Mouse (Mus musculus): ENCODE measurements around the gene Hba-x. TPM values are rescaled to one million over a fixed set of nuclear protein-coding genes. Genes with fewer than 3 reads are reported as not detected.

The Hba-x gene
- polyA plus RNA-seq (2014; fragmentation: Illumina TruSeq; extraction: RNeasy Lipid Tissue Mini Kit (QIAGEN cat#74804); ENCODE audit: low read depth, low replicate concordance), result not detected

DNA sequence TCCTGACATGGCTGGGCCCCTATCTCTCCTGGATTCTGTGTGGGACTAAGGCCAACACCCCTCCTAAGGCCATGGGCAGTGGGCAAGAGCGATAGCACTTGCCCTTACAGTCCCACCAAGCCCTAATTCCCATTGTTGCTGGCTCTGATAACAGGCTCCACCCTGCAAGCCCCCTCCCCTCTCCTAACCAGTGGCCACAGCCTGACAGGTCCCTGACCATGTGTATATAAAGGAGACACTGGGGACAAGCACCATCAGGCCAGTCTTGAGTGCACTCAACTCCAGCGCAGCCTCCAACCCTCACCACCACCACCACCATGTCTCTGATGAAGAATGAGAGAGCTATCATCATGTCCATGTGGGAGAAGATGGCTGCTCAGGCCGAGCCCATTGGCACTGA lies at the start of gene Hba-x:
Hba-x (plus strand) TSS at position 54 of the 400 bp plus-strand sequence.

DNA sequence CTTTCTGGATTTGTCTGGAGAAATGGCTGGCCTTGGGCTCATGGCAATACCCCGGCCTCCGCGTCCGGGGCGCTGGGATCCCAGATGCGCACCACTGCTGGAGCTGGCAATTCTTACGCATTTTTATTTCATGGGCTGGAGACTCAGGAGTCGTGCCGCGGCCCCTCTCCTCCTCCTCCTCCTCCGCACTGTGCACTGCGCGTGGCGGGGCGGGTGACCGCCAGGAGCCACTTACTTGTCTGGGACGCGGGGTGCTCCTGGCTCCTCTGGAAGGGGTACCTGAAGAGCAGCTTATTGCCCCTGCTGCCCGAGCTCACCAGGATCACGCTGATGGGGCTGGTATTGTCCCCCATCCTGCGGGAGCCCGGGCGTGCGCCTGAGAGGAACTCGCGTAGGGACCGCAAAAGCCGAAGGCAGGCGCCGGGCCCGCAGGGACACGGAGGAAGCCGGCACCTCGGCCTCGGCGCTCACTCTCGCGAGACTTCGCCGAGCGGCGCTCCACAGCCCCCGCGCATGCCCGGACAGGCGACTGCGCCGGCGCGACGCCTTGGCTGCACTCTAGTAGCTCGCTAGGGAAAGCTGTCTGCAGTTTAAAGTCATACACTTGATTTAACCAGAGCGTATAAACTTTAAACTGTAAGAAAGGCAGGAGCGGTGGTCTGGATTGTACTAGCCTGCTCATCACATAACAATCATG lies 8.9 kb upstream of the Hba-x start, which contains the start of gene Nprl3:
Nprl3 (minus strand) TSS at position 520 of the 697 bp plus-strand sequence.

DNA sequence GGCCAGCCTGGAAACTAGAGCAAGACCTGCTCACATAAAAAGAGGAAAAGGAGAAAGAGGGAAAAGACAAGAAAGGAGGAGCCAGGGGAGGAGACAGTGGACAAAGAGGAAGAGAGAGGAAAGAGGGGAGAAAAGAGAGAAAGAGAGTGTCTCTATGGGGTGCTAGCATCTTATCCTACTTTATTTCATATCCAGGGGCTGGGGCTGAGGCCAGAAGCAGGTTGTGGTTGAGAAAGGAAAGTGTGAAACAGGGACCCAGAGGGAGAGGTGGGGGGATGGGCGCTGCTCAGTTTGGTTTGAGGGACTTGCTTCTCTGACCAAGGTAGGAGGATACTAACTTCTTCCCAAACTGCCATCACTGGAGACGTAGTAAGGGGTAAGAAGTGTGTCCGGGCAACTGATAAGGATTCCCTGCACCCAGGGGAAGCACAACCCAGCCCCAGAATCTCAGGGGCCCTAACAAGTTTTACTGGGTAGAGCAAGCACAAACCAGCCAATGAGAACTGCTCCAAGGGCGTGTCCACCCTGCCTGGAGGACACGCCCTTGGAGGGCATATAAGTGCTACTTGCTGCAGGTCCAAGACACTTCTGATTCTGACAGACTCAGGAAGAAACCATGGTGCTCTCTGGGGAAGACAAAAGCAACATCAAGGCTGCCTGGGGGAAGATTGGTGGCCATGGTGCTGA lies 7.0 kb downstream of the Hba-x start, which contains the start of gene Hba-a1:
Hba-a1 (plus strand) TSS at position 421 of the 687 bp plus-strand sequence.

DNA sequence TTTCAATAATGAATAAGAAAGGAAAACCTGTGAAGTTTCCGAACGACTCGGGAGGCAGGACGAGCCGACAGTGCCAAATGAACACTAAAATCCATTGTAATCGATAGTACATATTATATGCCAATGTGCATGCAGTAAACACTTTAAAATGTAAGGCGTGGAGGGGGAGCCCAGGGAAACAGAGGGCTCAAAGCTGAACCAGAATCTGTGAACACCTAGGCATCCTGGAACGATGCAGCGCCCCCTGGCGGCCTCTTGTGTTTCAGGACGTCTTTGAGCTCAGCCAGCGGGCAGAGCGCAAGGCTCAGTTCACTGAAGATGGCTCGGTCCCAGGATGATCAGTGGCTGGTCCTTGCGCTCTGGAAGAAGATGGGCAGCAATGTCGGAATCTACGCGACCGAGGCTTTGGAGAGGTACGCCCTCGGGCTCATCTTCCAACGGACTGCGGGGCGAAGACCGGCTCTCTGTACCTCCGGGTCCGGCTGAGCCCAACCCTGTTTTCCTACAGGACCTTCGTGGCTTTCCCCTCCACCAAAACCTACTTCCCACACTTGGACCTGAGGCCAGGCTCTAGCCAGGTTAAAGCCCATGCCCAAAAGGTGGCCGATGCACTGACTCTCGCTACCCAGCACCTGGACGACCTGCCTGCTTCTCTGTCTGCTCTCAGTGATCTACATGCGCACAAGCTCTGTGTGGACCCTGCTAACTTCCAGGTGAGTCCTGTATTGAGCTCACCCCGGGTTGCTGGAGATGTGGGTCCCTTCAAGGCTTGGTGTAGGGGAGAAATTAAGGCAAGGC lies 10.7 kb downstream of the Hba-x start, which contains the start of gene Hbq1b:
Hbq1b (plus strand) TSS at position 271 of the 798 bp plus-strand sequence.

DNA sequence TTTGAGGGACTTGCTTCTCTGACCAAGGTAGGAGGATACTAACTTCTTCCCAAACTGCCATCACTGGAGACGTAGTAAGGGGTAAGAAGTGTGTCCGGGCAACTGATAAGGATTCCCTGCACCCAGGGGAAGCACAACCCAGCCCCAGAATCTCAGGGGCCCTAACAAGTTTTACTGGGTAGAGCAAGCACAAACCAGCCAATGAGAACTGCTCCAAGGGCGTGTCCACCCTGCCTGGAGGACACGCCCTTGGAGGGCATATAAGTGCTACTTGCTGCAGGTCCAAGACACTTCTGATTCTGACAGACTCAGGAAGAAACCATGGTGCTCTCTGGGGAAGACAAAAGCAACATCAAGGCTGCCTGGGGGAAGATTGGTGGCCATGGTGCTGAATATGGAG lies 20.0 kb downstream of the Hba-x start, which contains the start of gene Hba-a2:
Hba-a2 (plus strand) TSS at position 287 of the 400 bp plus-strand sequence.

DNA sequence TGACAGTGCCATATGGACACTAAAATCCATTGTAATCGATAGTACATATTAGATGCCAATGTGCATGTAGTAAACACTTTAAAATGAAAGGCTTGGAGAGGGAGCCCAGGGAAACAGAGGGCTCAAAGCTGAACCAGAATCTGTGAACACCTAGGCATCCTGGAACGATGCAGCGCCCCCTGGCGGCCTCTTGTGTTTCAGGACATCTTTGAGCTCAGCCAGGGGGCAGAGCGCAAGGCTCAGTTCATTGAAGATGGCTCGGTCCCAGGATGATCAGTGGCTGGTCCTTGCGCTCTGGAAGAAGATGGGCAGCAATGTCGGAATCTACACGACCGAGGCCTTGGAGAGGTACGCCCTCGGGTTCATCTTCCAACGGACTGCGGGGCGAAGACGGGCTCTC lies 23.7 kb downstream of the Hba-x start, which contains the start of gene Hbq1a:
Hbq1a (plus strand) TSS at position 205 of the 400 bp plus-strand sequence.

Other genes with a start within 250 kb of the Hba-x start
- 0.98 TPM for gene Il9r, start 76.1 kb upstream of the Hba-x start, polyA plus RNA-seq (2014; fragmentation: Illumina TruSeq; extraction: RNeasy Lipid Tissue Mini Kit (QIAGEN cat#74804); ENCODE audit: low read depth, low replicate concordance)
- 5.9 TPM for gene Snrnp25, start 71.0 kb upstream of the Hba-x start, polyA plus RNA-seq (2014; fragmentation: Illumina TruSeq; extraction: RNeasy Lipid Tissue Mini Kit (QIAGEN cat#74804); ENCODE audit: low read depth, low replicate concordance)
- gene Rhbdf1, start 54.1 kb upstream of the Hba-x start, polyA plus RNA-seq (2014; fragmentation: Illumina TruSeq; extraction: RNeasy Lipid Tissue Mini Kit (QIAGEN cat#74804); ENCODE audit: low read depth, low replicate concordance), result 0.28 TPM
- 6.3 TPM for gene Mpg, start 49.9 kb upstream of the Hba-x start, polyA plus RNA-seq (2014; fragmentation: Illumina TruSeq; extraction: RNeasy Lipid Tissue Mini Kit (QIAGEN cat#74804); ENCODE audit: low read depth, low replicate concordance)
- 4.0 TPM for gene Nprl3, start 8.7 kb upstream of the Hba-x start, polyA plus RNA-seq (2014; fragmentation: Illumina TruSeq; extraction: RNeasy Lipid Tissue Mini Kit (QIAGEN cat#74804); ENCODE audit: low read depth, low replicate concordance)
- gene Hba-a1, start 7.1 kb downstream of the Hba-x start, polyA plus RNA-seq (2014; fragmentation: Illumina TruSeq; extraction: RNeasy Lipid Tissue Mini Kit (QIAGEN cat#74804); ENCODE audit: low read depth, low replicate concordance), result not detected
- not detected for gene Hbq1b, start 10.6 kb downstream of the Hba-x start, polyA plus RNA-seq (2014; fragmentation: Illumina TruSeq; extraction: RNeasy Lipid Tissue Mini Kit (QIAGEN cat#74804); ENCODE audit: low read depth, low replicate concordance)
- 57.1 TPM for gene Hba-a2, start 20.1 kb downstream of the Hba-x start, polyA plus RNA-seq (2014; fragmentation: Illumina TruSeq; extraction: RNeasy Lipid Tissue Mini Kit (QIAGEN cat#74804); ENCODE audit: low read depth, low replicate concordance)
- gene Hbq1a, start 23.7 kb downstream of the Hba-x start, polyA plus RNA-seq (2014; fragmentation: Illumina TruSeq; extraction: RNeasy Lipid Tissue Mini Kit (QIAGEN cat#74804); ENCODE audit: low read depth, low replicate concordance), result not detected
- gene Sh3pxd2b, start 71.4 kb downstream of the Hba-x start, polyA plus RNA-seq (2014; fragmentation: Illumina TruSeq; extraction: RNeasy Lipid Tissue Mini Kit (QIAGEN cat#74804); ENCODE audit: low read depth, low replicate concordance), result 2.2 TPM
- 3.7 TPM for gene Ubtd2, start 179.0 kb downstream of the Hba-x start, polyA plus RNA-seq (2014; fragmentation: Illumina TruSeq; extraction: RNeasy Lipid Tissue Mini Kit (QIAGEN cat#74804); ENCODE audit: low read depth, low replicate concordance)